Mouse (Mus musculus) forebrain, embryonic 16.5 days (tissue): Measurements from ENCODE around the gene Tmcc2. TPM values are rescaled to one million over a fixed set of nuclear protein-coding genes. Genes with fewer than 3 reads are reported as not detected.

Experiments
- ATAC-seq: fragments of 200-750 bp; cut with Nextera tagmentation; 2 replicates; pipeline ENCODE4 v1.8.0; 2017; ENCODE audit warnings: mild to moderate bottlenecking, moderate library complexity
- H3K27ac ChIP-seq: fragments of 300-500 bp; sonication (generic); 2 replicates; pipeline ENCODE4 v1.5.1; 2014; ENCODE audit warnings: low read length, control low read depth
- H3K27me3 ChIP-seq: fragments of 300-500 bp; sonication (generic); replicated peaks from 2 replicates; pipeline ENCODE4 v1.6.1; 2014; ENCODE audit warnings: low read length; ENCODE audit not compliant: control insufficient read depth, insufficient read depth
- H3K36me3 ChIP-seq: fragments of 300-500 bp; sonication (generic); 2 replicates; pipeline ENCODE4 v1.6.1; 2014; ENCODE audit not compliant: control insufficient read depth, insufficient read depth
- H3K4me1 ChIP-seq: fragments of 300-500 bp; sonication (generic); replicated peaks from 2 replicates; pipeline ENCODE4 v1.6.1; 2014; ENCODE audit warnings: low read length; ENCODE audit not compliant: control insufficient read depth, insufficient read depth
- H3K4me2 ChIP-seq: fragments of 300-500 bp; sonication (generic); 2 replicates; pipeline ENCODE4 v1.6.1; 2014; ENCODE audit warnings: mild to moderate bottlenecking, low read length, control low read depth
- H3K4me3 ChIP-seq: fragments of 300-500 bp; sonication (generic); replicated peaks from 2 replicates; pipeline ENCODE4 v1.5.1; 2014; ENCODE audit warnings: mild to moderate bottlenecking, low read length, control low read depth
- H3K9ac ChIP-seq: fragments of 300-500 bp; sonication (generic); replicated peaks from 2 replicates; pipeline ENCODE4 v1.6.1; 2014; ENCODE audit warnings: low read depth, low read length, control low read depth
- H3K9me3 ChIP-seq: fragments of 300-500 bp; sonication (generic); 2 replicates; pipeline ENCODE4 v1.6.1; 2016; ENCODE audit warnings: low read length; ENCODE audit not compliant: control insufficient read depth
- WGBS: fragments of 180-500 bp; shearing (Covaris S2); extraction: QIAGEN DNeasy Blood & Tissue Kit; methylation state at CpG from one replicate; pipeline ENCODE4 v1.1.7; 2014; 5-methylcytosine and 5-hydroxymethylcytosine counted together
- polyA plus RNA-seq: library from polyadenylated mRNA; unstranded; fragments of >200 nt; fragmentation: Nextera tagmentation; extraction: Ambion mirVana; gene quantifications from 2 replicates; pipeline ENCODE4 v1.2.1, GENCODE M21; 2015

Tmcc2 gene
- polyA plus RNA-seq, 1 experiment from 2014 or later, result 34.9 TPM

DNA sequence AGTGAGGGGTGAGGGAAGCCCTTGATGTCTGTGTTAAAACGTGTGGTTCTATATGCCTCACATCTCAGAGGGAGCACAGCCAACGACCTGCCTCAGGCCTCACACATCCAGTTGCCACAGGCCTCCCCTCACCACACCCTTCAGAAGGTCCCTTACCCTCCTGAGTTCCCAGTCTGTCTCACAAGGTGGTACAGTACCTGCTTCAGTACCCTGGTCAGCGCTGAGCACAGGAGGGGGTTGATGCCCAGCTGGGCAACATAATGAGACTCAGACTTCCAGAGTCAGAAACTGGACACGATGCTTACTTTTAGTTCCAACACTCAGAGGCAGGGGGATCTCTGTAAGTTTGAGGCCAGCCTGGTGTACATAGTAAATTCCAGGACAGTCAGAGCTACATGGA lies 84.3 kb downstream of the Tmcc2 start:
- Histone ChIP-seq H3K27ac (no peak overlapping the region), H3K9me3 (no peaks in the 10 kb centered on the region), H3K4me1 (no peaks in the 10 kb centered on the region), H3K27me3 (no peaks in the 10 kb centered on the region), H3K9ac (no peak overlapping the region), H3K4me2 (no peak overlapping the region), H3K4me3 (no peak overlapping the region), H3K36me3 (no peaks in the 10 kb centered on the region)
- no peak for ATAC-seq
- 18% methylated on average over 4 of the region's 4 CpGs for WGBS

Other genes with a start within 250 kb of the Tmcc2 start
- gene Lemd1, start 199.8 kb downstream of the Tmcc2 start, polyA plus RNA-seq, result 14.9 and 18.4 TPM in 2 replicates
- gene AC124108.1, start 199.8 kb downstream of the Tmcc2 start, polyA plus RNA-seq, result 2.5 and 3.3 TPM in 2 replicates
- 0.86 TPM in 1 of 2 replicates, not detected in the other for gene Gm10188, start 161.5 kb downstream of the Tmcc2 start, polyA plus RNA-seq
- 2.7 and 3.4 TPM in 2 replicates for gene Klhdc8a, start 92.7 kb downstream of the Tmcc2 start, polyA plus RNA-seq
- 13.3 and 13.4 TPM in 2 replicates for gene Nuak2, start 75.2 kb downstream of the Tmcc2 start, polyA plus RNA-seq
- 12.3 and 13.1 TPM in 2 replicates for gene Dstyk, start 26.3 kb upstream of the Tmcc2 start, polyA plus RNA-seq
- 55.4 and 59.0 TPM in 2 replicates for gene Rbbp5, start 86.1 kb upstream of the Tmcc2 start, polyA plus RNA-seq
- gene Tmem81, start 114.9 kb upstream of the Tmcc2 start, polyA plus RNA-seq, result 0.77 and 1.6 TPM in 2 replicates
- gene Cntn2, start 152.0 kb upstream of the Tmcc2 start, polyA plus RNA-seq, result 134 and 147 TPM in 2 replicates